Mouse (Mus musculus): Measurements from ENCODE around the gene Kel.

DNA sequence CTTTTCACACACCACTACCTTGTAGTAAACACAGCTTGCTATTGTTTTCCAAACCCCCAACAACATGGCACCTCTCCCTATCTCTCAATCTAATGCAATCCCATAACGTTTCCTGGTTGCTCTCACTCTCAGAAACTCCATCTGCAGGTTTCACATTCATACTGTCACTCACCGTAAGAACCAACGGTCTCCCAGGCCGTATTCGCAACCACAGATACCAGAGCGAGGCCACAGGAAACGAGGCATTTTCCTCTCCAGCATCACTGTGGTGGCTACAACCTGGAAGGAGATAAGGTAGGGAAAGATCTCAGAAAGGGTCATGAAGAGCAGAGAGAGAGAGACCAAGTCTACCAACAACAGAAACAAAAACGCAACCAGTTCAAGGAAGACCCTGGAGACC is 49.5 kb downstream of the Kel start:
- TF ChIP-seq POLR2A (IDR thresholded peaks at IDR 0.05; ENCODE audit: insufficient read length, low read depth) (no peak), USF1 (IDR thresholded peaks at IDR 0.05; ENCODE audit: low read depth) (no peak), MYOG (IDR thresholded peaks at IDR 0.05; ENCODE audit: control insufficient read depth in 1 of 3, insufficient read depth in 1 of 3, insufficient read length in 2 of 3, low read depth in 2 of 3) (no peak), POLR2AphosphoS2 (IDR thresholded peaks at IDR 0.05; ENCODE audit: insufficient read length, low read depth) (no peak), CEBPB (IDR thresholded peaks at IDR 0.05; ENCODE audit: insufficient read depth, poor library complexity, severe bottlenecking) (no peak), E2F4 (IDR thresholded peaks at IDR 0.05; ENCODE audit: insufficient read depth) (no peak), TCF12 (IDR thresholded peaks at IDR 0.05; ENCODE audit: insufficient read depth, poor library complexity, severe bottlenecking) (no peak), REST (IDR thresholded peaks at IDR 0.05; ENCODE audit: insufficient read depth, insufficient read length) (no peak)

Measured in myocyte (in vitro differentiated cells).